Comparison of ENCODE assay signal across 27 mouse cellular contexts in the genomic region with DNA sequence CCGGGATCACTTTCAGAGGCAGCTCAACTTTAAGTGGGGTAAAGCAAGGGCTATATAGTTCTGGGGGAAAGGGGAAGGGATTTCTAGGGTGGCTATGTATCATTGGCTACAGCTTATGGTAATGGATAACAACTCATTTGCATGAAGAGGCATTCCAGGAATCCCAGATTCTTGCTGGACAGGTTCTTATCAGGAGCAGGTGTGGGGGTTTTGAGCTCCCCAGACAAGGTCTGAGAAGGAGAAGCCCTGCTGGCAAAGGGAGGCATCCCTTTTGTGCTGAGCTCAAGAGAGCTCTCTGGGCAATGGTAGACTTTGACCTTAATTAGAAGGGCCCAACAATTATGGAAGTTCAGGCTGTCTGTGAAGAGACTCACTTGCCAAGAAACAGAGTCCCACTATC. TPM values are rescaled to one million over a fixed set of nuclear protein-coding genes. Genes with fewer than 3 reads are reported as not detected.
DNase-seq lines count a peak whose midpoint lies in the region; ATAC-seq and TF ChIP-seq lines count a peak whose summit lies in the region.
"Had no signal": no experiment of that assay in that cellular context is flagged by ENCODE, and none has a peak within 500 bp of the region (broad histone marks: within the 10 kb centered on the region; RNA-seq: fewer than 3 reads in every experiment).

No protein-coding gene starts in this region.

- TF ChIP-seq POLR2A in ES-Bruce4 (IDR thresholded peaks at IDR 0.05; ENCODE audit: insufficient read depth, low read length) = no peak

- no peak overlapping the region for H3K9ac ChIP-seq in ES-Bruce4 (ENCODE audit: low read depth, poor library complexity, severe bottlenecking)
- H3K9ac ChIP-seq: embryonic facial prominence, embryonic 13.5 days; embryonic facial prominence, embryonic 15.5 days; forebrain, embryonic 12.5 days had no signal

- H3K27me3 ChIP-seq in ES-Bruce4 (ENCODE audit: control insufficient read depth, insufficient read depth, low read length, poor library complexity, severe bottlenecking) = no peaks in the 10 kb centered on the region
- H3K27me3 ChIP-seq: embryonic facial prominence, embryonic 13.5 days; embryonic facial prominence, embryonic 15.5 days had no signal

- H3K27ac ChIP-seq in ES-Bruce4 (ENCODE audit: insufficient read depth, low read length) = peak overlapping the region; percentile 60
- H3K27ac ChIP-seq: embryonic facial prominence, embryonic 13.5 days; embryonic facial prominence, embryonic 15.5 days; forebrain, embryonic 10.5 days; forebrain, embryonic 12.5 days had no signal

- peak; percentile 18 for DNase-seq in kidney, adult 9 months
- no peak for DNase-seq in kidney, postnatal 10 days
- DNase-seq in ES-CJ7 (ENCODE audit: low read depth, low spot score) (peak; percentile 52), ZHBTc4 (ENCODE audit: low read depth, low spot score) (peak; percentile 46)
- no peak for DNase-seq in right cerebral cortex, postnatal 36 days (ENCODE audit: low spot score in 2 of 2)
- DNase-seq: adrenal gland, adult 2 months; adrenal gland, postnatal 10 days; adrenal gland, postnatal 25 days; cerebellum, adult 11 months; cerebellum, adult 18-20 months; cerebellum, adult 8-10 months; cerebellum, adult 9-11 months; cerebellum, postnatal 14 days; cerebellum, postnatal 36 days; embryo, embryonic 11 days had no signal

- H3K9me3 ChIP-seq in ES-Bruce4 (replicated peaks; ENCODE audit: control insufficient read depth, insufficient read depth, low read length, poor library complexity, severe bottlenecking) = peaks cover 8% of the 10 kb centered on the region; the same call in 1 of the 2 replicates
- H3K9me3 ChIP-seq: embryonic facial prominence, embryonic 15.5 days; forebrain, embryonic 12.5 days had no signal

- TF ChIP-seq EP300 in ES-Bruce4 (IDR thresholded peaks at IDR 0.05; ENCODE audit: insufficient read depth, low read depth, low read length) = peak; percentile 78

- peaks cover 4% of the 10 kb centered on the region for H3K4me1 ChIP-seq in ES-Bruce4 (ENCODE audit: control insufficient read depth, insufficient read depth, low read length)
- H3K4me1 ChIP-seq: embryonic facial prominence, embryonic 13.5 days; embryonic facial prominence, embryonic 15.5 days; forebrain, embryonic 10.5 days; forebrain, embryonic 12.5 days had no signal

- no peak for TF ChIP-seq CTCF in ES-Bruce4 (IDR thresholded peaks at IDR 0.05; ENCODE audit: low read depth, low read length)

- H3K36me3 ChIP-seq in ES-Bruce4 (ENCODE audit: control insufficient read depth, insufficient read depth, low read length, poor library complexity, severe bottlenecking) = no peaks in the 10 kb centered on the region
- H3K36me3 ChIP-seq: embryonic facial prominence, embryonic 13.5 days; embryonic facial prominence, embryonic 15.5 days; forebrain, embryonic 10.5 days; forebrain, embryonic 12.5 days had no signal

- H3K4me3 ChIP-seq in ES-Bruce4 (ENCODE audit: low read depth, low read length) = no peak overlapping the region
- H3K4me3 ChIP-seq: embryonic facial prominence, embryonic 13.5 days; embryonic facial prominence, embryonic 15.5 days; erythroblast, embryonic 14.5 days; forebrain, embryonic 10.5 days; forebrain, embryonic 12.5 days had no signal

- no peak for ATAC-seq in granulocyte monocyte progenitor cell, adult 5-6 weeks (replicated peaks; ENCODE audit: poor library complexity, severe bottlenecking)
- ATAC-seq: forebrain, embryonic 14.5 days; forebrain, embryonic 16.5 days had no signal

RNA-seq across cellular contexts. Expression of a gene that starts 21.3 kb away (rescaled TPM):
- 0.59 and 1.0 TPM in 2 replicates for polyA plus RNA-seq in ES-Bruce4 (2011; ENCODE audit: insufficient read depth, insufficient read length, low read depth, missing spikeins)
- total RNA-seq in granulocyte monocyte progenitor cell, adult 5-6 weeks (2014; fragmentation: Nextera tagmentation) = not detected in 2 replicates
- total RNA-seq in granulocyte monocyte progenitor cell, adult 5-6 weeks (2017) = not detected in 2 replicates
- total RNA-seq: common myeloid progenitor, adult 5-6 weeks; MEL had no signal
- polyA plus RNA-seq: C2C12 had no signal

Comparison
In these comparisons a context has a peak if more than half of its experiments do, and no peak if none do; other contexts are left out.
1. DNase-seq: peak in kidney, adult 9 months (single experiment), ES-CJ7 (single experiment) and ZHBTc4 (single experiment); none in kidney, postnatal 10 days (single experiment) and right cerebral cortex, postnatal 36 days (0 of 2).